Mouse (Mus musculus): Measurements from ENCODE around the gene Tppp2.
"Not testable (repeated sequence)": the region's sequence is repeated elsewhere in the genome, so short reads cannot be mapped to it uniquely, and the experiment has no call there.

Tppp2 gene

GRCm38 (mm10) chr14:51912391-51913061 is 5.7 kb upstream of the Tppp2 start:
- DNase-seq (ENCODE audit: low spot score) = no peak

GRCm38 (mm10) chr14:51913062-51913959 is 4.9 kb upstream of the Tppp2 start:
- DNase-seq (ENCODE audit: low spot score) = peak; percentile 85

- peak; percentile 84 for DNase-seq (ENCODE audit: low spot score)
Observed at GRCm38 (mm10) chr14:51913960-51914762, 4.1 kb upstream of the Tppp2 start, which contains the start of gene Ndrg2. Gene Ndrg2, minus strand, starts transcription at chr14:51914158.

GRCm38 (mm10) chr14:51915030-51915429 is 3.2 kb upstream of the Tppp2 start:
- DNase-seq (ENCODE audit: low spot score) = peak; percentile 41

- DNase-seq (ENCODE audit: low spot score) = no peak
Observed at GRCm38 (mm10) chr14:51916539-51916938, 1.7 kb upstream of the Tppp2 start.

- DNase-seq (ENCODE audit: low spot score) = no peak
Observed at GRCm38 (mm10) chr14:51918966-51919365, 741 bp downstream of the Tppp2 start.

- DNase-seq (ENCODE audit: low spot score) = peak; percentile 55
Observed at GRCm38 (mm10) chr14:51921759-51922570, 3.7 kb downstream of the Tppp2 start.

GRCm38 (mm10) chr14:51922571-51922865 is 4.3 kb downstream of the Tppp2 start, which contains the start of gene Rnase13:
Gene Rnase13, minus strand, starts transcription at chr14:51922773.
- no peak for DNase-seq (ENCODE audit: low spot score)

GRCm38 (mm10) chr14:51922910-51923309 is 4.7 kb downstream of the Tppp2 start:
- DNase-seq (ENCODE audit: low spot score) = no peak

- DNase-seq (ENCODE audit: low spot score) = no peak
Observed at GRCm38 (mm10) chr14:51923492-51923891, 5.3 kb downstream of the Tppp2 start.

- not testable (repeated sequence) for DNase-seq (ENCODE audit: low spot score)
Observed at GRCm38 (mm10) chr14:51926930-51927329, 8.7 kb downstream of the Tppp2 start.

GRCm38 (mm10) chr14:51929309-51929943 is 11.2 kb downstream of the Tppp2 start:
- peak; percentile 66 for DNase-seq (ENCODE audit: low spot score)

- DNase-seq (ENCODE audit: low spot score) = no peak
Observed at GRCm38 (mm10) chr14:51929968-51930367, 11.7 kb downstream of the Tppp2 start.

GRCm38 (mm10) chr14:51930824-51931223 is 12.6 kb downstream of the Tppp2 start:
- peak; percentile 61 for DNase-seq (ENCODE audit: low spot score)

- DNase-seq (ENCODE audit: low spot score) = no peak
Observed at GRCm38 (mm10) chr14:51932092-51933020, 14.1 kb downstream of the Tppp2 start.

- no peak for DNase-seq (ENCODE audit: low spot score)
Observed at GRCm38 (mm10) chr14:51939005-51939404, 20.8 kb downstream of the Tppp2 start.

- no peak for DNase-seq (ENCODE audit: low spot score)
Observed at GRCm38 (mm10) chr14:51940944-51941560, 22.8 kb downstream of the Tppp2 start.

- no peak for DNase-seq (ENCODE audit: low spot score)
Observed at GRCm38 (mm10) chr14:51941577-51941976, 23.4 kb downstream of the Tppp2 start.

- no peak for DNase-seq (ENCODE audit: low spot score)
Observed at GRCm38 (mm10) chr14:51942236-51942635, 24.0 kb downstream of the Tppp2 start.

All from ovary, adult 18-20 months (tissue).